8 mouse cellular contexts compared by ENCODE assay signal in the genomic region with DNA sequence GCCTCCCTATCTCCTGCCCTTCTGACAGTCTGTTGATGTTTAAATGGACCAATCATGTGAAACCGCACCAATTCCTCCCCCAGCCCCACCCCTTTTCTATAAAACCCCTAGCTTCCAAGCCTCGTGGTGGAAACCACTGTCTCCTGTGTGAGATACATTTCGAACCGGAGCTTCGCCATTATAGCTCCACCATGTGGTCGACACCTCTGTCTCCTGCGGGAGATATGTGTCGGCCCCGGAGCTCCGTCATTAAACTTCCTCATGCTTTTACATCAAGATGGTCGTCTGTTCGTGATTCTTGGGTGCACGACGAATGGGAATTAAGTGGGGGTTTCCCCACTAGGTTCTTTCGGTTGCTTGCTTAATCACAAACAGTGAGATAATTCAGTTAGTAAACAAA. TPM values are rescaled to one million over a fixed set of nuclear protein-coding genes. Genes with fewer than 3 reads are reported as not detected.
DNase-seq lines count a peak whose midpoint lies in the region; ATAC-seq and TF ChIP-seq lines count a peak whose summit lies in the region.
"Not testable (repeated sequence)": the region's sequence is repeated elsewhere in the genome, so short reads cannot be mapped to it uniquely, and the experiment has no call there.
"Had no signal": no experiment of that assay in that cellular context is flagged by ENCODE, and none has a peak within 500 bp of the region (broad histone marks: within the 10 kb centered on the region; RNA-seq: fewer than 3 reads in every experiment).

No protein-coding gene starts in this region.

- WGBS in embryonic facial prominence, embryonic 12.5 days = 81% methylated on average over 15 of the region's 15 CpGs
- WGBS in heart, postnatal 0 days = 77% methylated on average over 15 of the region's 15 CpGs
- WGBS in lung, embryonic 14.5 days = 63% methylated on average over 15 of the region's 15 CpGs
- 75% methylated on average over 15 of the region's 15 CpGs for WGBS in neural tube, embryonic 13.5 days

- H3K9ac ChIP-seq in embryonic facial prominence, embryonic 12.5 days; heart, postnatal 0 days (replicated peaks; ENCODE audit: low read depth, low read length); lung, embryonic 14.5 days; neural tube, embryonic 13.5 days: not testable (repeated sequence)

- H3K27me3 ChIP-seq in embryonic facial prominence, embryonic 12.5 days; heart, postnatal 0 days (ENCODE audit: control insufficient read depth, insufficient read depth, low read length); lung, embryonic 14.5 days (ENCODE audit: insufficient read depth, low read length); neural tube, embryonic 13.5 days: not testable (repeated sequence)

- H3K4me3 ChIP-seq in embryonic facial prominence, embryonic 12.5 days; heart, postnatal 0 days (ENCODE audit: low read depth, low read length); lung, embryonic 14.5 days (ENCODE audit: low read depth, low read length); neural tube, embryonic 13.5 days: not testable (repeated sequence)

- not testable (repeated sequence) for H3K9me3 ChIP-seq in embryonic facial prominence, embryonic 12.5 days; heart, postnatal 0 days (replicated peaks; ENCODE audit: control insufficient read depth, low read length); lung, embryonic 14.5 days (ENCODE audit: low read depth, low read length); neural tube, embryonic 13.5 days

- not testable (repeated sequence) for H3K4me2 ChIP-seq in embryonic facial prominence, embryonic 12.5 days (replicated peaks); heart, postnatal 0 days (ENCODE audit: low read depth, low read length); lung, embryonic 14.5 days; neural tube, embryonic 13.5 days

- not testable (repeated sequence) for TF ChIP-seq EP300 in heart, postnatal 0 days (IDR thresholded peaks at IDR 0.05; ENCODE audit: low read depth)

- peak; percentile 10; the same call in 1 of the 2 replicates for TF ChIP-seq CTCF in heart, postnatal 0 days (IDR thresholded peaks at IDR 0.05; ENCODE audit: low read depth)
- not testable (repeated sequence) for TF ChIP-seq CTCF in lung, embryonic 14.5 days (IDR thresholded peaks at IDR 0.05; ENCODE audit: low read depth)

- H3K27ac ChIP-seq in embryonic facial prominence, embryonic 12.5 days = peak overlapping the region; percentile 54; the same call in 1 of the 2 replicates
- not testable (repeated sequence) for H3K27ac ChIP-seq in heart, postnatal 0 days (ENCODE audit: low read depth); lung, embryonic 14.5 days (ENCODE audit: low read depth)
- H3K27ac ChIP-seq in neural tube, embryonic 13.5 days (replicated peaks) = 0 out of 2 replicates have a peak overlapping the region, but pooled peaks have one; percentile 42

- not testable (repeated sequence) for H3K4me1 ChIP-seq in embryonic facial prominence, embryonic 12.5 days; heart, postnatal 0 days (ENCODE audit: control insufficient read depth, insufficient read depth); lung, embryonic 14.5 days (ENCODE audit: insufficient read depth); neural tube, embryonic 13.5 days (replicated peaks)

- ATAC-seq in embryonic facial prominence, embryonic 12.5 days (ENCODE audit: insufficient number of reproducible peaks, insufficient read depth, low FRiP score, low TSS enrichment); heart, postnatal 0 days (ENCODE audit: insufficient read depth, low read depth); lung, embryonic 14.5 days (ENCODE audit: insufficient read depth); neural tube, embryonic 13.5 days (ENCODE audit: low read depth): not testable (repeated sequence)

- DNase-seq in 416B (ENCODE audit: low read depth) (peak; percentile 22), R1 (ENCODE audit: low read depth, low spot score) (peak; percentile 56)
- not testable (repeated sequence) for DNase-seq in heart, postnatal 0 days (ENCODE audit: low spot score)
- peak; percentile 2 for DNase-seq in kidney, adult 18-20 months
- DNase-seq in lung, embryonic 14.5 days = peak; percentile 34

- not testable (repeated sequence) for H3K36me3 ChIP-seq in embryonic facial prominence, embryonic 12.5 days; heart, postnatal 0 days (replicated peaks; ENCODE audit: control insufficient read depth, insufficient read depth, low read length); lung, embryonic 14.5 days (ENCODE audit: insufficient read depth); neural tube, embryonic 13.5 days

RNA-seq across cellular contexts. Expression of a gene that starts 17.1 kb away (rescaled TPM):
- 0.41 and 0.79 TPM in 2 replicates for polyA plus RNA-seq in embryonic facial prominence, embryonic 12.5 days (2016; fragmentation: Nextera tagmentation; extraction: Ambion mirVana)
- total RNA-seq in heart, postnatal 0 days (2014; rRNA removed; ENCODE audit: low replicate concordance) = 2.3 and 5.0 TPM in 2 replicates
- 0.53 and 0.92 TPM in 2 replicates for polyA plus RNA-seq in heart, postnatal 0 days (2015; fragmentation: Nextera tagmentation; extraction: Ambion mirVana)
- polyA plus RNA-seq in lung, embryonic 14.5 days (2014; fragmentation: Nextera tagmentation; extraction: Ambion mirVana) = 3.5 TPM in 2 replicates
- 0.18 and 0.25 TPM in 2 replicates for polyA plus RNA-seq in neural tube, embryonic 13.5 days (2015; fragmentation: Nextera tagmentation; extraction: Ambion mirVana)
- polyA plus RNA-seq: inflammation-experienced regulatory T-cells, adult 6 months had no signal
